Mouse (Mus musculus): ENCODE data around the gene Lgr6.

DNA sequence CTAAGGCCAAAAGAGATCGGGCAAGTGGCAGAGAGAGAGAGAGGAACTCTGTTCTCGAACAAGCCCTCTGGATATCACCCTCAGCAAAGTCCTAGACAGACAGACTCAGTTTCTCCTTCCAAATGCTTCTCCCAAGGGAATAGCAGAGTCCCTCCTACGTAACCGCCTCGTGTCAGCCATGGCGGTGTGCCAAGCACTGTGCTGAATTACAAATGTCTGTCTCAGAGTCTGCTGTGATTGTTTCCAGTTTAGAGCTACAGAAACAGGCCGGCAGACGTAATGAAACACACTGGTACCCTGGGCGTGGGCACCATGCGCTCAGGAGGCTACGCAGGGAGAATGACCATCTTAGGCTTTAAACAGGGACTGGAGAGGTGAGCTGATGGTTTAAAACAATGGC is 8.8 kb downstream of the Lgr6 start:
- TF ChIP-seq POLR2A (IDR thresholded peaks at IDR 0.05; ENCODE audit: borderline replicate concordance, control insufficient read depth, low read depth, low read length) = no peak
- no peak for TF ChIP-seq CTCF (IDR thresholded peaks at IDR 0.05; ENCODE audit: control insufficient read depth, insufficient read depth, low read length)
